Mouse (Mus musculus) kidney, postnatal 36 days (tissue): ENCODE results near the gene Gpx4.
A peak's percentile ranks its signal among the peaks of the same experiment; 100 is the strongest.

Experiments
- DNase-seq, 2 experiments: peaks; one replicate each; pipeline ENCODE4 v3.0.0; 2021 to 2022; ENCODE audit warnings: mixed read lengths in 2 of 2

Gene Gpx4

GRCm38 (mm10) chr10:80047041-80047565, at the start of gene Gpx4:
TSS of gene Gpx4 (plus strand) at chr10:80047166.
- DNase-seq: peak in 1 of 2 experiments; percentile 56

- no peak for DNase-seq
These were observed 49.1 kb upstream of the Gpx4 start for GRCm38 (mm10) chr10:79997819-79998218.

- DNase-seq: no peak
These were observed 45.0 kb upstream of the Gpx4 start for GRCm38 (mm10) chr10:80001945-80002344.

GRCm38 (mm10) chr10:80002829-80003228, 44.1 kb upstream of the Gpx4 start:
- no peak for DNase-seq

- DNase-seq: peak in 1 of 2 experiments; percentile 65
These were observed 43.4 kb upstream of the Gpx4 start for GRCm38 (mm10) chr10:80003374-80004232.

GRCm38 (mm10) chr10:80004233-80004705, 42.7 kb upstream of the Gpx4 start:
- no peak for DNase-seq

GRCm38 (mm10) chr10:80011740-80012139, 35.2 kb upstream of the Gpx4 start:
- DNase-seq: no peak

GRCm38 (mm10) chr10:80013609-80014008, 33.4 kb upstream of the Gpx4 start:
- DNase-seq: no peak

- peak in 1 of 2 experiments; percentile 47 for DNase-seq
These were observed 32.3 kb upstream of the Gpx4 start for GRCm38 (mm10) chr10:80014484-80015290.

GRCm38 (mm10) chr10:80015583-80015982, 31.4 kb upstream of the Gpx4 start:
- DNase-seq: no peak

- no peak for DNase-seq
These were observed 30.5 kb upstream of the Gpx4 start, which contains the start of gene Arhgap45 for GRCm38 (mm10) chr10:80016511-80016910. TSS of gene Arhgap45 (plus strand) at chr10:80016653.

GRCm38 (mm10) chr10:80016931-80017330, 30.0 kb upstream of the Gpx4 start:
- DNase-seq: no peak

GRCm38 (mm10) chr10:80017361-80017760, 29.6 kb upstream of the Gpx4 start:
- DNase-seq: peak in 1 of 2 experiments; percentile 49

GRCm38 (mm10) chr10:80017771-80018170, 29.2 kb upstream of the Gpx4 start:
- DNase-seq: no peak

GRCm38 (mm10) chr10:80018739-80019297, 28.1 kb upstream of the Gpx4 start:
- DNase-seq: peak; percentile 40 to 48

- no peak for DNase-seq
These were observed 27.4 kb upstream of the Gpx4 start for GRCm38 (mm10) chr10:80019471-80020131.

- DNase-seq: no peak
These were observed 26.8 kb upstream of the Gpx4 start for GRCm38 (mm10) chr10:80020191-80020590.

- no peak for DNase-seq
These were observed 26.2 kb upstream of the Gpx4 start for GRCm38 (mm10) chr10:80020603-80021319.

GRCm38 (mm10) chr10:80021320-80021641, 25.7 kb upstream of the Gpx4 start:
- DNase-seq: no peak

GRCm38 (mm10) chr10:80022164-80022563, 24.8 kb upstream of the Gpx4 start:
- no peak for DNase-seq

- DNase-seq: no peak
These were observed 24.2 kb upstream of the Gpx4 start for GRCm38 (mm10) chr10:80022806-80023205.

GRCm38 (mm10) chr10:80023758-80024157, 23.2 kb upstream of the Gpx4 start:
- DNase-seq: no peak
